Mouse (Mus musculus) right cerebral cortex, adult 18-20 months (tissue): Measurements from ENCODE around the gene Gm28635.

Experiments used
- DNase-seq: peaks from one replicate; pipeline ENCODE4 v3.0.0; 2022; ENCODE audit warnings: mixed read lengths

Gene Gm28635

GRCm38 (mm10) chr2:84677968-84678880 is at the start of gene Gm28635, which contains the start of gene Med19:
Gene Gm28635, minus strand, starts transcription at chr2:84678041.
Gene Med19, plus strand, starts transcription at chr2:84678402.
- peak; percentile 98 for DNase-seq

- DNase-seq: peak; percentile 98
These were observed 49.5 kb upstream of the Gm28635 start, which contains the start of gene Clp1 for GRCm38 (mm10) chr2:84727172-84727858. Gene Clp1, minus strand, starts transcription at chr2:84727350.

- DNase-seq: no peak
These were observed 48.9 kb upstream of the Gm28635 start for GRCm38 (mm10) chr2:84726716-84727115.

GRCm38 (mm10) chr2:84725770-84726169 is 47.9 kb upstream of the Gm28635 start:
- no peak for DNase-seq

DNA sequence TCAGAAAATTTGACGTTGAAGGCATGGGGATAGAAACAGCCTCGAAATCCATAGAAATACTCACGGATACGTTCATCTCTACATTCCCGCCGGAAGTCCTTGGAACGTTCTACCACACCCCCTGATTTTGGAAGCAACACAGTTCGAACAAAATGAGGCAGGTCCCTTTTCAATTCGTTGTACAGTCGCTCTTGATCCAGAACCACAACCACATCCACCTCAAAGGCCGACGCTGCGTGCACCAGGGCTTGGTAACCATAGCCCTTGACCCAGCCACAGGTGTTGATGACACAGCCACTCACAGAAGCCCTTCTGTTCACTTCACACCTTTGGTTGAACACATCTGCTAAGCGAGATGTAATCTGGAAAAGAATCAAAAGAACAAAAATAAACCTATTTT is 46.0 kb upstream of the Gm28635 start:
- DNase-seq: no peak

- DNase-seq: no peak
These were observed 43.3 kb upstream of the Gm28635 start for GRCm38 (mm10) chr2:84721182-84721581.

DNA sequence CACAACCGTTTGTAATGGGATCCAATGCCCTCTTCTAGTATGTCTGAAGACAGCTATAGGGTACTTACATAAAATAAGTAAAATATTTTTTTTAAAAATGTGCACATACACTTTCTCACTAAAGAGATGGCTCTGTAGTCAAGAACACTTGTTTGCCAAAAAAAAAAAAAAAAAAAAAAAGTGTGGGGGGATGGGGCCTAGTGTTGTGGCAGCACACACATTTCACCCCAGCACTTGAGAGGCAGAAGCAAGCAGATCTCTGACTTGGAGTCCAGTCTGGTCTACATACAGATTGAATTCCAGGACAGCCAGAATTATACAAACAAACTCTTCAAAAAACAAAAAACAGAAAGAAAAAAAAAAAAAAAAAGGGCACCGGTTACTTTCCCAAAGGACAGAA is 42.9 kb upstream of the Gm28635 start:
- no peak for DNase-seq

GRCm38 (mm10) chr2:84717357-84717756 is 39.5 kb upstream of the Gm28635 start:
- DNase-seq: no peak

- no peak for DNase-seq
These were observed 38.8 kb upstream of the Gm28635 start for GRCm38 (mm10) chr2:84716423-84717355.

- peak; percentile 93 for DNase-seq
These were observed 37.9 kb upstream of the Gm28635 start for GRCm38 (mm10) chr2:84715562-84716361.

DNA sequence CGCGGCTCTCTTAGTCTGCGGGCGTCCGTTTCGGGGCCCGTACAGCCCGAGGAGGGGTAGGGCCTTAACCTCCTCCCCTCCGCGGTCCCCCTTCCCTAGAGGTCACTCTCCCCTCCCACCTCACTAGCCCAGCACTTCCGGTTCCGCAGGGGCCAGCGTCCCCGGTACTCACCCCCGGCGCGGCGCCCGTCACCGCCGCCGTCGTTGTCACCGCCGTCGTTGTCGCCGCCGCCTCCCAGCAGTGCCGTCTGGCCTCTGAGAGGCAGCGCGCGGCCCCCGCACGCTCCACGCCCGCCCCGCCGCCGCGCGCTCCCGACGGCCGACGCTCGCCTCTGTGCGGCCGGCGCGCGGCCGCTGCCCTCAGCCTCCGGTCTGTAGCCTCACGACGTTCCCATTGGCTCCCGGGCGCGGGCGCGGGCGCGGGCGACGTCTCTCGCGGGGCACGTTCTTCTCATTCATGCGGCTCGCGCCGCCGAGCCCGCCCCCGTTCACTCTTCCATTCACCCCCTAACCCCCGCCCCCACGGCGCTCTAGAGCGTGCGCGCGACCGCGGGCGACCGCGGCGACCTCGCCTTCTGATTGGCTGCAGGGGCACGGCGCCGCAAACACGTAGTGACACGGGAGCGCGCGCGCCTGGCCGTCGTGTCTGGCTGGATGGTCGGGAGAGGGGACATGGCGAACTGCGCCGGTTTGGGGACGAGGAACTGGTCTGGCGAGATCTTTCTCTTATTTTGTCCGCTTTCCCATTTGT is 37.1 kb upstream of the Gm28635 start, which contains the start of gene Zdhhc5:
Gene Zdhhc5, minus strand, starts transcription at position 370 of the 751 bp plus-strand sequence.
- DNase-seq: peak; percentile 98

DNA sequence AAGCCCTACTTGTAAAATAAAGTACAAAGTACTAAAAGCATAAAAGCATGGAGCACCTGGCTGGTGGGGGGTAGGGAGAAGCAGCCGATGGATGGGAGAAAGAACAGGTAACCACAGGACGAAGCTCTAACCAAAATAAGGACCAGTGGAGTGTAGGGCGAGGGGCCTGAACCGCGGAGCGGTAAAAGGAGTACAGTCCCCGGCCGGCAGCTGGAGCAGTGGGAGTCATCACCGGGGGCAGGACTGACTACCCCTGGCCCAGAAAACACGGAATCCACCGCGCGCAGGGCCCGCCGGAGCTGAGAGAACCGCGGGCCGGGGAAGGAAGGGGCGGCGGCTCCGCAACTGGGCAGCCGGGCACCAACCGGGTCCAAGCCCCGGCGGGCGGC is 36.6 kb upstream of the Gm28635 start:
- no peak for DNase-seq

DNA sequence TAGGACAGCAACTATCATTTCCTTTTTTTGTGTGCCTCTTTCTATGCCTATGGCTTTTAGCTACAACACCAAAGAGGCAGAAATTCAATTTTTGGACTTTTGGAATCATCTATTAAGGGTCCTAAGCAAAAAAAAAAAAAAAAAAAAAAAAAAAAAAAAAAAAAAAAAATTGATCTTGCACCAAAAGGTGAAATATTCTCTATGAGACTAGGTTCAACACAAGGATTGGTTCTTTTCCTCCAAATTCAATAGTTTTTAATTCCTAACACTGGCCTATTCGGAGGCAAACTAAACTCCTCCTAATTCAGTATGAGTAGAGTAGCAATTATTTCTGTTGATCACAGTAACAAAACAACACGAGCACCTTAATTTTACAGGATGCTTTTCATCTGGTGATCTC is 34.1 kb upstream of the Gm28635 start:
- no peak for DNase-seq

GRCm38 (mm10) chr2:84707523-84707922 is 29.7 kb upstream of the Gm28635 start:
- DNase-seq: no peak

- no peak for DNase-seq
These were observed 27.5 kb upstream of the Gm28635 start for GRCm38 (mm10) chr2:84705295-84705694.

DNA sequence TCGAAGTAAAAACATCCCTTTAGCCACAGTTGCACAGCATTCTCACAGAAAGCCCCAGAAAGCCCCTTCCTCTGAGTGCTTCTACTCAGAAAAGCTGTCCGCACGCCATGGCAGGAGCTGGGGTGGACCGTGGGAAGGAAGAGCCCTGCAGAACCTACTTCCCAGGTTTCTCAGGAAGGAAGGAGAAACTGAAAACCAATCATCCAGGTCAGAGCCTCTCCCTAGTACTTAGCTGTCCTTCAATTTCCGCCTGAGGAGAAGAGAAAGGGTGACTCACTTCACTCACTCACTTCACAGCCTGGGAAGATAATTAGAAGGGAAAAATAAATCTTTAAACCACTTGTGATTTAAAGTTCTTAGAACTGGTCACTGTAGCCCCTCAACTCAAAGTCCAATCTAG is 26.5 kb upstream of the Gm28635 start:
- DNase-seq: no peak

- no peak for DNase-seq
These were observed 25.7 kb upstream of the Gm28635 start for GRCm38 (mm10) chr2:84703497-84703896.

DNA sequence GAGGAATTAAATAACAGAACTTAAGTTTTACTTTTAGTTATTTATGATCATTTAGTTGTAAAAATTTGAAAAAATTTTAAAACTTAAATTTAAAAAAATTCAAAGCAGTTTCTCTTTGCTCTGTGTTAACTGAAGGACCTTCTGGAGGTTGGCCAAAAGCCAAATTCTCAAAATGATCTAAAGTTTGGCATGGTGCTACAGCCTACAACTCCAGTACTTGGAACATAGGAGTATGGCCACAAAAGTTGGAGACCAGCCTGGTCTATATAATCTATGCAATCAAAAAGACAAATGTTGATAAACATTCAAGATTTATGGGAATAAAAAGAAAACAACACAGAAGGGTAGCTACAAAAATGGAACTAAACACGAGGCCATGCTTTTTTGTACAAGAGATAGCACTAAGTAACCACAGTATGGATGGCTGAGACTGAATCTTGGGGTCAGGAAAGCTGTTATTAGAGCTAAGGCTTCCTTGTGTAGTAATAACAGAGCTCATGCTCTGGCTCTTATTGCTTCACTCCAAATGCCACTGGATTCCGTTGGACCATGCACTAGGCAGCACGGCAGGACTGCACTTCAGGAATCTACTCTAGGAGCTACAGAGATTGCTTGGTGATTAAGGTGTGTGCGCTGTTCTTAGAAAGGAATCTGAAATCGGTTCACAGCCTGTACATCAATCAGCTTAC is 17.3 kb upstream of the Gm28635 start:
- no peak for DNase-seq

DNA sequence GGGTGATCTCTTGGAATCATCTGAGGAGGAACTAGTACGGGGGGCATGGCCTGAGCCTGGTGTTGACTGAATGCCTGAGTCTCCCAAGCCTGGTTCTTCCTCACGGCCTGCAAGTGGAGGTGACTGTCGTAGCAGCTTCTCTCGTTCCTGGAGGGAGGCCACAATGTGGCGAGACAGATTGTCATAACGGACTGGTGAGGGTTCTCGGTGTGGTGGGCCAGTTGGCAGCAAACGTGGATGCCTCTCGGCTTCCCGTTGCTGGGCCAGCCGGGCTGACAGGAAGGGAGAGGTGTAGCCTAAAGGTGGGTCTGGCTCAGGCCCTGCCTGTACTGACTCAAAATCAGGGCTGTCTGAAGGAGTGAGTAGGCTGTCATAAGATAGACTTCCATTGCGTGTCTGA is 12.2 kb upstream of the Gm28635 start:
- no peak for DNase-seq

- no peak for DNase-seq
These were observed 10.4 kb upstream of the Gm28635 start for GRCm38 (mm10) chr2:84688080-84688844.
